Mouse (Mus musculus) MEL (cell line): ENCODE measurements around the gene Ssh3. TPM values are rescaled to one million over a fixed set of nuclear protein-coding genes. Genes with fewer than 3 reads are reported as not detected.
A peak's percentile ranks its signal among the peaks of the same experiment; 100 is the strongest.

Experiments
- DNase-seq: peaks from one replicate; pipeline ENCODE4 v3.0.0; 2011; ENCODE audit warnings: low read depth, low spot score
- H3K27ac ChIP-seq: 2 replicates; pipeline ENCODE4 v1.5.1; 2012; ENCODE audit warnings: low read depth, mild to moderate bottlenecking, control low read depth, low read length, moderate library complexity; ENCODE audit not compliant: control insufficient read depth
- H3K27me3 ChIP-seq, 2 experiments: fragments of 150-350 bp in 1 of 2; sonication (generic) in 1 of 2; 2 replicates each; pipeline ENCODE4 v1.6.1; 2012; ENCODE audit warnings: low read length in 2 of 2, mild to moderate bottlenecking in 2 of 2, improper control_type of control experiment in 1 of 2, moderate library complexity in 1 of 2; ENCODE audit not compliant: insufficient read depth in 2 of 2, control insufficient read depth in 1 of 2
- H3K36me3 ChIP-seq, 2 experiments: 2 replicates each; pipeline ENCODE4 v1.6.1; 2012 to 2014; ENCODE audit warnings: low read length in 2 of 2, improper control_type of control experiment in 1 of 2, inconsistent platforms in 1 of 2, mild to moderate bottlenecking in 1 of 2; ENCODE audit not compliant: insufficient read depth in 2 of 2, control insufficient read depth in 1 of 2
- H3K4me1 ChIP-seq, 2 experiments: fragments of 150-350 bp in 1 of 2; sonication (generic) in 1 of 2; 2 replicates each; pipeline ENCODE4 v1.6.1; 2012; ENCODE audit warnings: low read length in 2 of 2, improper control_type of control experiment in 1 of 2, mild to moderate bottlenecking in 1 of 2; ENCODE audit not compliant: insufficient read depth in 2 of 2, control insufficient read depth in 1 of 2
- H3K4me3 ChIP-seq, 2 experiments: fragments of 150-350 bp in 1 of 2; sonication (generic) in 1 of 2; 2 replicates each; pipeline ENCODE4 v1.5.1; 2012; ENCODE audit warnings: low read depth in 2 of 2, low read length in 2 of 2, mild to moderate bottlenecking in 2 of 2, moderate library complexity in 2 of 2, control low read depth in 1 of 2, improper control_type of control experiment in 1 of 2; ENCODE audit not compliant: control insufficient read depth in 1 of 2, insufficient read depth in 1 of 2
- H3K79me2 ChIP-seq: 2 replicates; pipeline ENCODE4 v1.6.1; 2012; ENCODE audit warnings: mild to moderate bottlenecking, low read length, moderate library complexity; ENCODE audit not compliant: control insufficient read depth, poor library complexity, insufficient read depth
- H3K9ac ChIP-seq: 2 replicates; pipeline ENCODE4 v1.6.1; 2012; ENCODE audit warnings: low read depth, mild to moderate bottlenecking, control low read depth, low read length, moderate library complexity; ENCODE audit not compliant: control insufficient read depth, poor library complexity, severe bottlenecking
- H3K9me3 ChIP-seq: fragments of 150-350 bp; sonication (generic); replicated peaks from 2 replicates; pipeline ENCODE4 v1.6.1; 2012; ENCODE audit warnings: mild to moderate bottlenecking, low read length, improper control_type of control experiment, moderate library complexity; ENCODE audit not compliant: insufficient read depth
- BHLHE40 ChIP-seq: IDR thresholded peaks from 2 replicates; pipeline ENCODE4 v1.6.1; 2012; ENCODE audit warnings: low read depth, mild to moderate bottlenecking, inconsistent platforms, low read length, improper control_type of control experiment, borderline replicate concordance
- CHD1 ChIP-seq: IDR thresholded peaks from 2 replicates; pipeline ENCODE4 v1.6.1; 2012; ENCODE audit warnings: low read depth, mild to moderate bottlenecking, inconsistent platforms, low read length, improper control_type of control experiment
- CHD2 ChIP-seq: IDR thresholded peaks from 2 replicates; pipeline ENCODE4 v1.6.1; 2011; ENCODE audit warnings: low read length, improper control_type of control experiment
- CTCF ChIP-seq, 3 experiments: IDR thresholded peaks in 2 of 3; conservative IDR thresholded peaks in 1 of 3; 2 replicates each; pipeline ENCODE4 v1.5.1; 2011 to 2012; ENCODE audit warnings: low read length in 3 of 3, low read depth in 2 of 3, mild to moderate bottlenecking in 2 of 3, improper control_type of control experiment in 1 of 3, inconsistent platforms in 1 of 3, mixed read lengths in 1 of 3, moderate library complexity in 1 of 3; ENCODE audit not compliant: control insufficient read depth in 1 of 3, insufficient read depth in 1 of 3, poor library complexity in 1 of 3, severe bottlenecking in 1 of 3
- E2F4 ChIP-seq: IDR thresholded peaks from 2 replicates; pipeline ENCODE4 v1.6.1; 2011; ENCODE audit warnings: low read depth, low read length, improper control_type of control experiment, borderline replicate concordance
- ELF1 ChIP-seq: IDR thresholded peaks from 2 replicates; pipeline ENCODE4 v1.6.1; 2014; ENCODE audit warnings: low read depth, mild to moderate bottlenecking, inconsistent platforms, low read length, improper control_type of control experiment, moderate library complexity
- EP300 ChIP-seq, 2 experiments: IDR thresholded peaks; 2 replicates each; pipeline ENCODE4 v1.6.1; 2011; ENCODE audit warnings: improper control_type of control experiment in 2 of 2, low read length in 2 of 2, low read depth in 1 of 2, mild to moderate bottlenecking in 1 of 2
- GABPA ChIP-seq: IDR thresholded peaks from 2 replicates; pipeline ENCODE4 v1.6.1; 2012; ENCODE audit warnings: low read depth, mild to moderate bottlenecking, inconsistent platforms, low read length, improper control_type of control experiment, moderate library complexity
- GATA1 ChIP-seq: IDR thresholded peaks from 2 replicates; pipeline ENCODE4 v1.6.1; 2011; ENCODE audit warnings: low read depth, low read length, improper control_type of control experiment
- HCFC1 ChIP-seq: IDR thresholded peaks from 2 replicates; pipeline ENCODE4 v1.6.1; 2012; ENCODE audit warnings: low read depth, mild to moderate bottlenecking, inconsistent platforms, low read length, improper control_type of control experiment, moderate library complexity
- JUND ChIP-seq: IDR thresholded peaks from 2 replicates; pipeline ENCODE4 v1.6.1; 2011; ENCODE audit warnings: low read depth, mild to moderate bottlenecking, improper control_type of control experiment, low read length
- MAFK ChIP-seq: IDR thresholded peaks from 2 replicates; pipeline ENCODE4 v1.6.1; 2011; ENCODE audit warnings: low read depth, mild to moderate bottlenecking, low read length, improper control_type of control experiment, borderline replicate concordance
- MEF2A ChIP-seq: IDR thresholded peaks from 2 replicates; pipeline ENCODE4 v1.6.1; 2014; ENCODE audit warnings: low read depth, mild to moderate bottlenecking, inconsistent platforms, low read length, improper control_type of control experiment; ENCODE audit not compliant: poor library complexity, insufficient replicate concordance, severe bottlenecking; ENCODE audit errors: extremely low read depth
- NELFE ChIP-seq: IDR thresholded peaks from 2 replicates; pipeline ENCODE4 v1.6.1; 2011; ENCODE audit warnings: low read depth, low read length, improper control_type of control experiment
- NRF1 ChIP-seq: IDR thresholded peaks from 2 replicates; pipeline ENCODE4 v1.6.1; 2014; ENCODE audit warnings: low read depth, mild to moderate bottlenecking, inconsistent platforms, low read length, improper control_type of control experiment, moderate library complexity; ENCODE audit not compliant: poor library complexity, insufficient read depth, severe bottlenecking
- POLR2A ChIP-seq, 2 experiments: IDR thresholded peaks; 2 replicates each; pipeline ENCODE4 v1.6.1; 2011 to 2012; ENCODE audit warnings: low read length in 2 of 2, mild to moderate bottlenecking in 2 of 2, control low read depth in 1 of 2, improper control_type of control experiment in 1 of 2, low read depth in 1 of 2, moderate library complexity in 1 of 2; ENCODE audit not compliant: control insufficient read depth in 1 of 2, insufficient read depth in 1 of 2, poor library complexity in 1 of 2
- POLR2AphosphoS5 ChIP-seq: IDR thresholded peaks from 2 replicates; pipeline ENCODE4 v1.6.1; 2012; ENCODE audit warnings: low read depth, borderline replicate concordance, mild to moderate bottlenecking, inconsistent platforms, low read length, moderate library complexity, mixed read lengths
- RAD21 ChIP-seq: IDR thresholded peaks from 2 replicates; pipeline ENCODE4 v1.6.1; 2011; ENCODE audit warnings: mild to moderate bottlenecking, low read depth, low read length, improper control_type of control experiment
- SIN3A ChIP-seq: IDR thresholded peaks from 2 replicates; pipeline ENCODE4 v1.6.1; 2012; ENCODE audit warnings: low read length, improper control_type of control experiment, inconsistent platforms
- SMC3 ChIP-seq: IDR thresholded peaks from 2 replicates; pipeline ENCODE4 v1.6.1; 2011; ENCODE audit warnings: low read depth, low read length, improper control_type of control experiment
- TAL1 ChIP-seq: IDR thresholded peaks from 2 replicates; pipeline ENCODE4 v1.6.1; 2012; ENCODE audit warnings: mild to moderate bottlenecking, inconsistent platforms, low read length, moderate library complexity, mixed read lengths
- TBP ChIP-seq: IDR thresholded peaks from 2 replicates; pipeline ENCODE4 v1.8.0; 2011; ENCODE audit warnings: low read depth, low read length, improper control_type of control experiment
- TCF12 ChIP-seq: IDR thresholded peaks from 2 replicates; pipeline ENCODE4 v1.6.1; 2014; ENCODE audit warnings: low read depth, mild to moderate bottlenecking, inconsistent platforms, low read length, improper control_type of control experiment, moderate library complexity
- UBTF ChIP-seq: IDR thresholded peaks from 2 replicates; pipeline ENCODE4 v1.6.1; 2012; ENCODE audit warnings: low read depth, mild to moderate bottlenecking, inconsistent platforms, low read length, improper control_type of control experiment, moderate library complexity, borderline replicate concordance; ENCODE audit not compliant: insufficient read depth
- USF1 ChIP-seq: IDR thresholded peaks from 2 replicates; pipeline ENCODE4 v1.6.1; 2014; ENCODE audit warnings: low read depth, mild to moderate bottlenecking, inconsistent platforms, low read length, improper control_type of control experiment, moderate library complexity
- USF2 ChIP-seq, 2 experiments: IDR thresholded peaks; 2 replicates each; pipeline ENCODE4 v1.6.1; 2011 to 2012; ENCODE audit warnings: improper control_type of control experiment in 2 of 2, low read length in 2 of 2, borderline replicate concordance in 1 of 2, inconsistent platforms in 1 of 2, low read depth in 1 of 2, mild to moderate bottlenecking in 1 of 2; ENCODE audit not compliant: insufficient read depth in 1 of 2
- ZC3H11A ChIP-seq: IDR thresholded peaks from 2 replicates; pipeline ENCODE4 v1.6.1; 2012; ENCODE audit warnings: low read depth, mild to moderate bottlenecking, inconsistent platforms, low read length, improper control_type of control experiment
- ZKSCAN1 ChIP-seq: IDR thresholded peaks from 2 replicates; pipeline ENCODE4 v1.6.1; 2012; ENCODE audit warnings: low read depth, mild to moderate bottlenecking, inconsistent platforms, low read length, improper control_type of control experiment, moderate library complexity
- polyA plus RNA-seq, 2 experiments: library from polyadenylated mRNA; stranded (reverse) in 1 of 2; unstranded in 1 of 2; fragments of >175 nt in 1 of 2; fragments of >200 nt in 1 of 2; gene quantifications; 2 replicates each; pipeline versions ENCODE4 v1.2.1 to v1.2.4; 2012; ENCODE audit warnings: low replicate concordance in 2 of 2, low read depth in 1 of 2; ENCODE audit not compliant: insufficient read length in 2 of 2, insufficient read depth in 1 of 2, missing spikeins in 1 of 2
- total RNA-seq: library from RNA; depleted of rRNA; stranded (reverse); fragments of 300-350 nt; gene quantifications from 2 replicates; pipeline ENCODE4 v1.2.3, GENCODE M21; 2012

The Ssh3 gene
- total and polyA plus RNA-seq, 3 experiments = 9.2 to 14.1 TPM; not detected in 1

- peak overlapping the region; percentile 93 for H3K9ac ChIP-seq
- no peak for TF ChIP-seq TAL1
- TF ChIP-seq ZC3H11A = no peak
- TF ChIP-seq ZKSCAN1 = no peak
- TF ChIP-seq POLR2A (IDR thresholded peaks at IDR 0.05; ENCODE audit: control insufficient read depth in 1 of 2, insufficient read depth in 1 of 2, low read depth in 1 of 2, low read length in 2 of 2, poor library complexity in 1 of 2) = 0 out of 4 replicates have a peak, but pooled peaks of 1 of the 2 experiments have one; percentile 2
- TF ChIP-seq MEF2A = no peak
- no peak for TF ChIP-seq GATA1
- peak; percentile 35; the same call in 1 of the 2 replicates for TF ChIP-seq UBTF
- TF ChIP-seq NRF1 = no peak
- TF ChIP-seq CTCF (IDR thresholded peaks at IDR 0.05 in 2 of 3, conservative IDR thresholded peaks at IDR 0.05 in 1 of 3; ENCODE audit: control insufficient read depth in 1 of 3, insufficient read depth in 1 of 3, low read depth in 2 of 3, low read length in 3 of 3, poor library complexity in 1 of 3, severe bottlenecking in 1 of 3) = no peak
- TF ChIP-seq MAFK = no peak
- no peak for TF ChIP-seq GABPA
- peak; percentile 50; the same call in 1 of the 2 replicates for TF ChIP-seq SIN3A
- TF ChIP-seq NELFE = no peak
- TF ChIP-seq USF2 (IDR thresholded peaks at IDR 0.05; ENCODE audit: borderline replicate concordance in 1 of 2, insufficient read depth in 1 of 2, low read depth in 1 of 2, low read length in 2 of 2) = no peak
- no peak for TF ChIP-seq E2F4
- no peak for TF ChIP-seq USF1
- TF ChIP-seq SMC3 = no peak
- no peak for TF ChIP-seq CHD2
- no peak for TF ChIP-seq POLR2AphosphoS5
- 0 out of 2 replicates have a peak, but pooled peaks have one; percentile 80 for TF ChIP-seq CHD1
- no peak for TF ChIP-seq TCF12
- TF ChIP-seq TBP = 0 out of 2 replicates have a peak, but pooled peaks have one; percentile 15
- TF ChIP-seq ELF1 = peak; percentile 26; the same call in 1 of the 2 replicates
- TF ChIP-seq BHLHE40 = no peak
- TF ChIP-seq HCFC1 = no peak
- no peak for TF ChIP-seq RAD21
- no peak for TF ChIP-seq EP300 (IDR thresholded peaks at IDR 0.05; ENCODE audit: low read depth in 1 of 2, low read length in 2 of 2)
- no peak for TF ChIP-seq JUND
- DNase-seq = peak; percentile 62
Measured at GRCm38 (mm10) chr19:4305491-4306189, 36.7 kb upstream of the Ssh3 start.

More at GRCm38 (mm10) chr19:4305491-4306189, 36.7 kb upstream of the Ssh3 start:
- Histone ChIP-seq H3K4me1 (peaks cover 12 to 48% of the 10 kb centered on the region in 2 experiments), H3K36me3 (peaks cover 0 to 32% of the 10 kb centered on the region in 2 experiments; a peak in 2 of 4 replicates), H3K27ac (peak overlapping the region; percentile 90), H3K27me3 (no peaks in the 10 kb centered on the region), H3K9me3 (no peaks in the 10 kb centered on the region), H3K79me2 (peaks cover 50% of the 10 kb centered on the region), H3K4me3 (peak overlapping the region; percentile 75 to 99)
